Mouse (Mus musculus) embryonic fibroblast, embryonic 13.5 days (primary cell): Measurements from ENCODE around the gene Itpr2. TPM values are rescaled to one million over a fixed set of nuclear protein-coding genes. Genes with fewer than 3 reads are reported as not detected.
A peak's percentile ranks its signal among the peaks of the same experiment; 100 is the strongest.

Experiments
- H3K27ac ChIP-seq: 2 replicates; pipeline ENCODE4 v1.5.1; 2012; ENCODE audit warnings: low read length, control low read depth, inconsistent platforms; ENCODE audit not compliant: insufficient read depth
- H3K4me1 ChIP-seq: 2 replicates; pipeline ENCODE4 v1.6.1; 2011; ENCODE audit warnings: low read length; ENCODE audit not compliant: control insufficient read depth, insufficient read depth
- H3K4me3 ChIP-seq: 2 replicates; pipeline ENCODE4 v1.5.1; 2011; ENCODE audit warnings: mild to moderate bottlenecking, control low read depth, low read length; ENCODE audit not compliant: insufficient read depth
- CTCF ChIP-seq: IDR thresholded peaks from 2 replicates; pipeline ENCODE4 v1.5.1; 2011; ENCODE audit warnings: mild to moderate bottlenecking, control low read depth, low read length, moderate library complexity, borderline replicate concordance; ENCODE audit not compliant: insufficient read depth
- POLR2A ChIP-seq: IDR thresholded peaks from 2 replicates; pipeline ENCODE4 v1.6.1; 2011; ENCODE audit warnings: low read depth, mild to moderate bottlenecking, control low read depth, low read length, moderate library complexity
- polyA plus RNA-seq: library from polyadenylated mRNA; stranded (reverse); fragments of >200 nt; gene quantifications from 2 replicates; pipeline ENCODE4 v1.2.4, GENCODE M21; 2011; ENCODE audit warnings: low read depth; ENCODE audit not compliant: missing spikeins, insufficient read length

Gene Itpr2
- polyA plus RNA-seq, 1 experiment, result 7.7 TPM

DNA sequence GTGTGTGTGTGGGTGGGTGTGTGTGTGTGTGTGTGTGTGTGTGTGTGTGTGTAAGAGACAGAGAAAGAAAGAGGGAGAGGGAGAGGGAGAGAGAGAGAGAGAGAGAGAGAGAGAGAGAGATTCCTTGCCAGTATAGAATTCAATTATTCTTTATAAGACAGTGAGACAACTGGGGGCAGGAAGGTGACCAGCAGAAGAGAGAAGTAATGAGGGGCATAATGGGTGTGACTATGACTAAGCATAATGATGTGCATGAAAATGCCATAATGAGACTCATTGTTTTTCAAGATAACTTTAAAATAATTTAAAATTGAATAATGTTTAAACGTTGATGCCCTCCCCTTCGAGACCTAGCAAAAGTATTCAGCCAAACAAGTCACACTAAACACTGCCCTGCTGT is 272.1 kb downstream of the Itpr2 start:
- TF ChIP-seq POLR2A (no peak), CTCF (no peak)

DNA sequence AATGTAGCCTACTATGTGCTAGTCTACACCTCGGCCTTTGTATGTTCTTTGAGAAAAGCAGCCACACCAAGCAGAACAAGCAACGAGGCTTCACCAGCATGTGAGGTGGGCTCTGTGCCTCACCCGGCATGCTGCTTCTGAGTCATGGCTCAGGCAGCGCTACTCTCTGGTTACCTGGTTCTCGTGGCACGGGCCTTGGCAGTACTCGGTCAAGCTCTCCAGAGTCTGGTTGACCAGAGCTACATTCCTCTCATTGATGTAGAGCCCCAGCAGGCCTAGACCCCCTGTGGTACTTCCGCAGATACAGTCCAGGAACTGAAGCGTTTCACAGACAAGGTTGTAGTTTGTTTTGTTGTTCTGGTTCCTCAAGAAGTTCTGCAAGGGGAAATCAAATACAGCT is 272.5 kb downstream of the Itpr2 start:
- TF ChIP-seq CTCF, result no peak
- no peak for TF ChIP-seq POLR2A
- peaks cover 2% of the 10 kb centered on the region; the same call in 1 of the 2 replicates for H3K4me1 ChIP-seq
- no peak overlapping the region for H3K27ac ChIP-seq
- no peak overlapping the region for H3K4me3 ChIP-seq

More for the DNA sequence above, 272.1 kb downstream of the Itpr2 start:
- Histone ChIP-seq H3K4me3 (no peak overlapping the region), H3K4me1 (peaks cover 2% of the 10 kb centered on the region; the same call in 1 of the 2 replicates), H3K27ac (no peak overlapping the region)

- peaks cover 2% of the 10 kb centered on the region; the same call in 1 of the 2 replicates for H3K4me1 ChIP-seq
- no peak for TF ChIP-seq CTCF
- no peak for TF ChIP-seq POLR2A
- H3K4me3 ChIP-seq, result no peak overlapping the region
- no peak overlapping the region for H3K27ac ChIP-seq
Observed at GRCm38 (mm10) chr6:146228048-146228447, 274.0 kb downstream of the Itpr2 start.

GRCm38 (mm10) chr6:146222403-146223063 is 279.5 kb downstream of the Itpr2 start:
- peak; percentile 27; the same call in 1 of the 2 replicates for TF ChIP-seq CTCF
- no peak for TF ChIP-seq POLR2A
- H3K4me3 ChIP-seq, result no peak overlapping the region
- 0 out of 2 replicates have a peak, but pooled peaks cover 2% of the 10 kb centered on the region for H3K4me1 ChIP-seq
- H3K27ac ChIP-seq, result no peak overlapping the region

DNA sequence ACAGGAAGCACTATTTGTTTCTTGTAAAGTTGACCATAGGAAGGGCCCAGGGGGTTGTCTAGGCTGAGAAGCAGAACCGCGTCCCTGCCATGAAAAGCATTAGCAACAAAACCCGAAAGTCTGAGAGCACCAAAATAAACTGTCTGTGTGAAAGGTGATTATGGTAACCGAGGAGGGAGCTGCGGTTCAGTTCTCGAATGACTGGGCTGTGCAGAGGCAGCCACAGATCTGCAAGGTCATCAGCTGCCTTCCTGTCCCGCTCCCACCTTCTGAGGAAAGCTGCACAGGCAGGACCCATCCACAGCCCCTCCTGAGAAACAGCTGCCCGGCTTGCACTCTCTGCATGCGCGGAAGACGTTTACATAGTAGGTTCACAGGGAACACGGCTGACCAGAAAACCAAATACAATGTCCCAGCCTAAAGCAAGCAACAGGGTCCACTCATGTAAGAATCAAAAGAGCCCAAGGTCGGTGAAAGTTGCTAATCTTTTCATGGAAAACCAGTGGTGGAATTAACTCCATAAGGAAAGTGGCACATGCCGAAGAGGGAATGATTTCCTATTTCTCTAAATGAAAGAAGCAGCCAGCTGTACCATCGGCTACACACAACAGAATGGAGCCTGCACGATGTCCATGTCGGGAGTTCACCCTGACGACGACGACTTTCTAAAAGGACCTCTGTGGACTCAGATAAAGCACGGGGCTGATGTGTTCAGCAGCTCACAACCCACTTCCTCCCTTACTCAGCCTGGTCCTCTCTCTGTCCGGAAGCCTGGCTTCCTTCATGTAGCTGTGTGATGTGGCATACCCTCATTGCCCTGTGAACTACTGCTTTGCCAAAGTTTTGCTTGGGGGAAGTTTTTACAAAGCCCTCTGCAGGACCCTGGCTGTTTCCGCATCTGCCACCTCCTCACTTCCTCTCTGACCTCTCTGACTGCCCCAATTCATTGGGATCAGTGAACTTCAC is 280.4 kb downstream of the Itpr2 start:
- Histone ChIP-seq H3K4me1 (0 out of 2 replicates have a peak, but pooled peaks cover 2% of the 10 kb centered on the region), H3K27ac (no peak overlapping the region), H3K4me3 (no peak overlapping the region)
- TF ChIP-seq CTCF (no peak), POLR2A (no peak)

DNA sequence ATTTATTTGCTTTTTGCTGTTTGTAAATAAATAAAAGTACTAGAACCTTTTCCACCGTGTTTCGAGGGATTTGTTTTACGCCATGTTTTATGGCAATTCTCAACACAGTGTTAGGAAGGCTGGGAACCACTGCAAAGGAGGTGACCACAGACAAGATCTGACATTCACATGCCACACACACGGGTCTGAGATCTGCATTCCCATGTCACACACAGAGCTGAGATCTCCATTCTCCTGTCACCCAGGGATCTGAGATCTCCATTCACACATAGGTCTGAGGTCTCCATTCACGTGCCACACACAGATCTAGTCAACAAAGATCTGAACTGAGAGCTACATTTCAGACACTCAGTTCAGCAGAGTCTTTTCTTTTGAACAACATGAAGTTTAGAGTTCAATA is 282.0 kb downstream of the Itpr2 start:
- TF ChIP-seq CTCF, result no peak
- TF ChIP-seq POLR2A, result no peak
- Histone ChIP-seq H3K27ac (no peak overlapping the region), H3K4me1 (0 out of 2 replicates have a peak, but pooled peaks cover 2% of the 10 kb centered on the region), H3K4me3 (no peak overlapping the region)

- H3K4me1 ChIP-seq, result 0 out of 2 replicates have a peak, but pooled peaks cover 2% of the 10 kb centered on the region
- TF ChIP-seq POLR2A, result no peak
- TF ChIP-seq CTCF, result no peak
- no peak overlapping the region for H3K4me3 ChIP-seq
- H3K27ac ChIP-seq, result no peak overlapping the region
Observed at GRCm38 (mm10) chr6:146219534-146219933, 282.5 kb downstream of the Itpr2 start.

- TF ChIP-seq CTCF (no peak), POLR2A (no peak)
- Histone ChIP-seq H3K27ac (no peak overlapping the region), H3K4me3 (no peak overlapping the region), H3K4me1 (no peaks in the 10 kb centered on the region)
Observed at GRCm38 (mm10) chr6:146215302-146215701, 286.7 kb downstream of the Itpr2 start.

DNA sequence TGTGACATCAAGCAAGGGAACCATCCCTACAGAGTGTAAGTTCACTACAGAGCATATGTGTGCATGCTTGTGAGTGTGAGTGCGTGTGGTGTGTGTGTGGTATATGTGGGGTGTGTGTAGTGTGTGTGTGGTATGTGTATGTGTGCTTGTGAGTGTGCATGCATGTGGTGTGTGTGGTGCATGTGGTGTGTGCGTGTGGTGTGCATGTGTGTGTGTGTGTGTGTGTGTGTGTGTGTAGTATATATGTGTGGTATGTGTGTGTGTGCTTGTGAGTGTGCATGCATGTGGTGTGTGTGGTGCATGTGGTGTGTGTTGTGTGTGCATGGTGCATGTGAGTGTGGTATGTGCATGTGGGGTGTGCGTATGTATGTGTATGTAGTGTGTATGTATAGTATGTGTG is 289.7 kb downstream of the Itpr2 start:
- no peaks in the 10 kb centered on the region for H3K4me1 ChIP-seq
- TF ChIP-seq POLR2A (no peak), CTCF (0 out of 2 replicates have a peak, but pooled peaks have one; percentile 4)
- H3K27ac ChIP-seq, result no peak overlapping the region
- H3K4me3 ChIP-seq, result no peak overlapping the region
